Comparison of ENCODE assay signal across 27 mouse cellular contexts in the genomic region with DNA sequence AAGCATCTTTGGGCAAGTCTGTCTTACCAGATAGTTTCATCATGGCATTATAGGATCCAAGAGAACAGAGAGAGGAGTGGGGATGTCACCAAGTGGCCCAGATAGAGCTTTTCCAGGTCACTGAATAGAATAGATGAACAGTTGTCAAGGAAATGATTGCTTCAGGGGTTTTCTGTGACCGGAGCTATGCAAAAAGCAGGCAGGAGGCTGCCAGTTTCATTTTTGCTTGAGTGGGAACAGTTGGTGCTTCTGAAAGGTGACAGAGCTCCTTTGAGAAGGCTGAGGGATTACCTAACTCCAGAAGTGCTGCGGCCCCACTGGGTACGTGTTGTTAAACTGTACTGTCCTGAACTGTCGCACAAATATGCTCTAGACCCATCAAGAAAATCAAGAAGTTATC. TPM values are rescaled to one million over a fixed set of nuclear protein-coding genes. Genes with fewer than 3 reads are reported as not detected.
DNase-seq lines count a peak whose midpoint lies in the region; ATAC-seq and TF ChIP-seq lines count a peak whose summit lies in the region.
"Had no signal": no experiment of that assay in that cellular context is flagged by ENCODE, and none has a peak within 500 bp of the region (broad histone marks: within the 10 kb centered on the region; RNA-seq: fewer than 3 reads in every experiment).

No protein-coding gene starts in this region.

- ATAC-seq in hindbrain, postnatal 0 days, result no peak
- ATAC-seq in hindbrain, embryonic 12.5 days (ENCODE audit: low FRiP score), result no peak
- ATAC-seq: activated CD4-positive, CD25-positive, alpha-beta regulatory T cell, adult 4 months; CD4-positive, CD25-positive, alpha-beta regulatory T cell, adult 4 months; liver, postnatal 0 days; midbrain, embryonic 15.5 days had no signal

- H3K27me3 ChIP-seq in hindbrain, postnatal 0 days (ENCODE audit: insufficient read depth, low read length), result no peaks in the 10 kb centered on the region
- no peaks in the 10 kb centered on the region for H3K27me3 ChIP-seq in hindbrain, embryonic 12.5 days
- no peaks in the 10 kb centered on the region for H3K27me3 ChIP-seq in cerebellum, adult 2 months (ENCODE audit: control insufficient read depth, insufficient read depth, low read length)
- H3K27me3 ChIP-seq: forebrain, embryonic 12.5 days; midbrain, embryonic 15.5 days had no signal

- no peak for TF ChIP-seq CTCF in hindbrain, postnatal 0 days (IDR thresholded peaks at IDR 0.05; ENCODE audit: low read depth)
- no peak for TF ChIP-seq CTCF in cerebellum, adult 2 months (IDR thresholded peaks at IDR 0.05; ENCODE audit: borderline replicate concordance, insufficient read depth, low read depth, low read length)

- 66% methylated on average over 4 of the region's 4 CpGs for WGBS in hindbrain, postnatal 0 days
- WGBS in hindbrain, embryonic 12.5 days, result 89% methylated on average over 4 of the region's 4 CpGs
- 27% methylated on average over 4 of the region's 4 CpGs for WGBS in cerebellum, adult 2 months

- no peak overlapping the region for H3K27ac ChIP-seq in hindbrain, postnatal 0 days
- no peak overlapping the region for H3K27ac ChIP-seq in hindbrain, embryonic 12.5 days
- no peak overlapping the region for H3K27ac ChIP-seq in cerebellum, adult 2 months (ENCODE audit: insufficient read depth, low read length)
- H3K27ac ChIP-seq: embryonic facial prominence, embryonic 10.5 days; forebrain, embryonic 12.5 days; hindbrain, embryonic 10.5 days; limb, embryonic 10.5 days; midbrain, embryonic 15.5 days had no signal

- no peak for TF ChIP-seq POLR2A in cerebellum, adult 2 months (IDR thresholded peaks at IDR 0.05; ENCODE audit: borderline replicate concordance, insufficient read depth, low read length)

- H3K4me2 ChIP-seq in hindbrain, postnatal 0 days (ENCODE audit: low read depth, low read length), result no peak overlapping the region
- H3K4me2 ChIP-seq in hindbrain, embryonic 12.5 days (replicated peaks), result no peak overlapping the region
- H3K4me2 ChIP-seq: forebrain, embryonic 12.5 days; midbrain, embryonic 15.5 days had no signal

- H3K9ac ChIP-seq in hindbrain, postnatal 0 days (replicated peaks; ENCODE audit: low read length), result no peak overlapping the region
- no peak overlapping the region for H3K9ac ChIP-seq in hindbrain, embryonic 12.5 days
- H3K9ac ChIP-seq: forebrain, embryonic 12.5 days; liver, postnatal 0 days; midbrain, embryonic 15.5 days had no signal

- H3K9me3 ChIP-seq in hindbrain, postnatal 0 days (ENCODE audit: low read length), result no peaks in the 10 kb centered on the region
- H3K9me3 ChIP-seq in hindbrain, embryonic 12.5 days (replicated peaks), result no peaks in the 10 kb centered on the region
- H3K9me3 ChIP-seq: embryonic facial prominence, embryonic 10.5 days; forebrain, embryonic 12.5 days; hindbrain, embryonic 10.5 days; limb, embryonic 10.5 days; midbrain, embryonic 15.5 days had no signal

- DNase-seq in hindbrain, postnatal 0 days (ENCODE audit: low spot score), result peak; percentile 53
- DNase-seq in Muller cell, postnatal 12 days (ENCODE audit: inconsistent ontology term), result peak; percentile 49
- peak; percentile 9 to 59 for DNase-seq in cerebellum, adult 2 months
- peak; percentile 16 to 17 for DNase-seq in cerebellum, postnatal 36 days
- DNase-seq in thymus, postnatal 10 days (ENCODE audit: low spot score in 2 of 2), result no peak
- DNase-seq in kidney, postnatal 4 days, result no peak
- DNase-seq: adrenal gland, postnatal 14 days; gastrocnemius, postnatal 10 days; kidney, adult 18-20 months; kidney, postnatal 10 days; liver, postnatal 0 days; thymus, postnatal 14 days had no signal

- no peaks in the 10 kb centered on the region for H3K36me3 ChIP-seq in hindbrain, postnatal 0 days (ENCODE audit: insufficient read depth, low read length)
- no peaks in the 10 kb centered on the region for H3K36me3 ChIP-seq in hindbrain, embryonic 12.5 days
- H3K36me3 ChIP-seq: embryonic facial prominence, embryonic 10.5 days; forebrain, embryonic 12.5 days; hindbrain, embryonic 10.5 days; limb, embryonic 10.5 days; midbrain, embryonic 15.5 days had no signal

- H3K4me3 ChIP-seq in hindbrain, postnatal 0 days (ENCODE audit: low read length), result no peak overlapping the region
- no peak overlapping the region for H3K4me3 ChIP-seq in hindbrain, embryonic 12.5 days
- H3K4me3 ChIP-seq in cerebellum, adult 2 months (replicated peaks; ENCODE audit: insufficient read depth, low read depth, low read length), result no peak overlapping the region
- H3K4me3 ChIP-seq: embryonic facial prominence, embryonic 10.5 days; forebrain, embryonic 12.5 days; hindbrain, embryonic 10.5 days; limb, embryonic 10.5 days; midbrain, embryonic 15.5 days had no signal

- H3K4me1 ChIP-seq in hindbrain, postnatal 0 days (ENCODE audit: insufficient read depth, low read length), result no peaks in the 10 kb centered on the region
- no peaks in the 10 kb centered on the region for H3K4me1 ChIP-seq in hindbrain, embryonic 12.5 days
- no peaks in the 10 kb centered on the region; the same call in 1 of the 2 replicates for H3K4me1 ChIP-seq in cerebellum, adult 2 months (ENCODE audit: control insufficient read depth, insufficient read depth, low read length)
- H3K4me1 ChIP-seq: embryonic facial prominence, embryonic 10.5 days; forebrain, embryonic 12.5 days; hindbrain, embryonic 10.5 days; limb, embryonic 10.5 days; midbrain, embryonic 15.5 days had no signal

RNA-seq across cellular contexts. Expression of a gene that starts 38.2 kb away (rescaled TPM):
- 6.9 and 10.1 TPM in 2 replicates for total RNA-seq in hindbrain, postnatal 0 days (2014; rRNA removed)
- polyA plus RNA-seq in hindbrain, postnatal 0 days (2015; fragmentation: Nextera tagmentation; extraction: Ambion mirVana), result 5.1 and 5.4 TPM in 2 replicates
- 0.69 and 0.85 TPM in 2 replicates for polyA plus RNA-seq in hindbrain, embryonic 12.5 days (2016; fragmentation: Nextera tagmentation; extraction: Ambion mirVana)
- 1.1 and 1.4 TPM in 2 replicates for polyA plus RNA-seq in cerebellum, adult 2 months (2012; rRNA removed)
- total RNA-seq: common myeloid progenitor, adult 5-6 weeks; ES-E14; heart, adult 8-10 months; liver, adult 2 months; neutrophil, adult 5-6 weeks had no signal
- polyA plus RNA-seq: activated CD4-positive, CD25-positive, alpha-beta regulatory T cell, adult 4 months; CD4-positive, CD25-positive, alpha-beta regulatory T cell, adult 4 months; heart, embryonic 16.5 days; hindbrain, embryonic 10.5 days; limb, embryonic 10.5 days; liver, adult 2 months; liver, postnatal 0 days; small intestine, adult 2 months had no signal

Comparison
In these comparisons a context has a peak if more than half of its experiments do, and no peak if none do; other contexts are left out.
1. DNase-seq: peak in hindbrain, postnatal 0 days (single experiment), Muller cell, postnatal 12 days (single experiment), cerebellum, adult 2 months (2 of 2) and cerebellum, postnatal 36 days (2 of 2); none in thymus, postnatal 10 days (0 of 2) and kidney, postnatal 4 days (0 of 2).